Mouse (Mus musculus): Measurements from ENCODE around the gene Gm28044. TPM values are rescaled to one million over a fixed set of nuclear protein-coding genes. Genes with fewer than 3 reads are reported as not detected.
"Not testable (repeated sequence)": the region's sequence is repeated elsewhere in the genome, so short reads cannot be mapped to it uniquely, and the experiment has no call there.

The Gm28044 gene
- polyA plus RNA-seq, 1 experiment from 2014 or later: not detected

DNA sequence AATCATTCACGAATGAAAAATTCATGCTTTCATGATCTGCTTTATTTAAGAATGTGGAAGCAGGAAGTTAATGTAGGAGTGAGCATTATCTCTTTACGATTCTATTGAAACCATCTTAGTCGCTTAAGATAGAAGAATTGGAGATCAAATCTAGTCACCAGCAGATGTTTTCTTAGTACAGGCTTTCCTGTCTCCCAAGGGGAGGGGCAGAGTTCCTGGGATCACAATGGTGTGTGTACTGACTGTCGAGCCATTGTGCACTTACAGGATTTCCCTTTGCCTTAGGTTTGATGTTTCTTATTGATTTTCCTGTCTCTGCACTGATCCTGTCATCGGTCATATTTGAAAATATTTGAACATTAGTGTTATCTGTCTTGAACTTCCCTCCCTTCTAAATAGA is 53.6 kb downstream of the Gm28044 start:
- no peak overlapping the region; the same call in 1 of the 2 replicates for H3K9ac ChIP-seq (ENCODE audit: low read depth, low read length)
- WGBS: 41% methylated on average over 5 of the region's 5 CpGs
- no peaks in the 10 kb centered on the region for H3K36me3 ChIP-seq (ENCODE audit: control insufficient read depth, insufficient read depth, low read length)
- no peak overlapping the region for H3K27ac ChIP-seq (ENCODE audit: low read depth, low read length)
- ATAC-seq (ENCODE audit: low FRiP score) (peak; percentile 77), DNase-seq (ENCODE audit: low spot score) (peak; percentile 29)
- H3K4me2 ChIP-seq (replicated peaks; ENCODE audit: low read depth, low read length): peak overlapping the region; percentile 72
- no peaks in the 10 kb centered on the region for H3K9me3 ChIP-seq (ENCODE audit: control insufficient read depth, low read length)
- H3K4me3 ChIP-seq (ENCODE audit: low read depth, low read length): peak overlapping the region; percentile 47; the same call in 1 of the 2 replicates
- H3K27me3 ChIP-seq (ENCODE audit: control insufficient read depth, insufficient read depth, low read length): no peaks in the 10 kb centered on the region
- no peaks in the 10 kb centered on the region for H3K4me1 ChIP-seq (replicated peaks; ENCODE audit: control insufficient read depth, insufficient read depth, low read length)

- Histone ChIP-seq H3K27ac (ENCODE audit: low read depth, low read length) (no peak within 1 kb of the TSS), H3K27me3 (ENCODE audit: control insufficient read depth, insufficient read depth, low read length) (no peaks in the 10 kb centered on the region), H3K4me3 (ENCODE audit: low read depth, low read length) (peak within 1 kb of the TSS; percentile 47), H3K36me3 (ENCODE audit: control insufficient read depth, insufficient read depth, low read length) (no peaks in the 10 kb centered on the region), H3K9me3 (ENCODE audit: control insufficient read depth, low read length) (no peaks in the 10 kb centered on the region), H3K4me1 (replicated peaks; ENCODE audit: control insufficient read depth, insufficient read depth, low read length) (no peaks in the 10 kb centered on the region), H3K4me2 (replicated peaks; ENCODE audit: low read depth, low read length) (peak within 1 kb of the TSS; percentile 72), H3K9ac (ENCODE audit: low read depth, low read length) (peak within 1 kb of the TSS; percentile 62)
- peak; percentile 100 for ATAC-seq (ENCODE audit: low FRiP score)
- 14% methylated on average over 16 of the region's 16 CpGs for WGBS
- peak; percentile 92 for DNase-seq (ENCODE audit: low spot score)
These were observed 54.3 kb downstream of the Gm28044 start, which contains the start of gene Zfp457 for GRCm38 (mm10) chr13:67305822-67306672. Gene Zfp457, minus strand, starts transcription at chr13:67306485.

GRCm38 (mm10) chr13:67278314-67278713 is 82.0 kb downstream of the Gm28044 start, which contains the start of gene Zfp458:
Gene Zfp458, minus strand, starts transcription at chr13:67278466.
- Histone ChIP-seq H3K9ac (ENCODE audit: low read depth, low read length) (no peak within 1 kb of the TSS), H3K36me3 (ENCODE audit: control insufficient read depth, insufficient read depth, low read length) (no peaks in the 10 kb centered on the region), H3K27ac (ENCODE audit: low read depth, low read length) (no peak within 1 kb of the TSS), H3K4me1 (replicated peaks; ENCODE audit: control insufficient read depth, insufficient read depth, low read length) (no peaks in the 10 kb centered on the region), H3K9me3 (ENCODE audit: control insufficient read depth, low read length) (no peaks in the 10 kb centered on the region), H3K4me3 (ENCODE audit: low read depth, low read length) (no peak within 1 kb of the TSS), H3K27me3 (ENCODE audit: control insufficient read depth, insufficient read depth, low read length) (no peaks in the 10 kb centered on the region), H3K4me2 (replicated peaks; ENCODE audit: low read depth, low read length) (no peak within 1 kb of the TSS)
- no peak for ATAC-seq (ENCODE audit: low FRiP score)
- WGBS: 51% methylated on average over 7 of the region's 7 CpGs
- peak; percentile 3 for DNase-seq (ENCODE audit: low spot score)

DNA sequence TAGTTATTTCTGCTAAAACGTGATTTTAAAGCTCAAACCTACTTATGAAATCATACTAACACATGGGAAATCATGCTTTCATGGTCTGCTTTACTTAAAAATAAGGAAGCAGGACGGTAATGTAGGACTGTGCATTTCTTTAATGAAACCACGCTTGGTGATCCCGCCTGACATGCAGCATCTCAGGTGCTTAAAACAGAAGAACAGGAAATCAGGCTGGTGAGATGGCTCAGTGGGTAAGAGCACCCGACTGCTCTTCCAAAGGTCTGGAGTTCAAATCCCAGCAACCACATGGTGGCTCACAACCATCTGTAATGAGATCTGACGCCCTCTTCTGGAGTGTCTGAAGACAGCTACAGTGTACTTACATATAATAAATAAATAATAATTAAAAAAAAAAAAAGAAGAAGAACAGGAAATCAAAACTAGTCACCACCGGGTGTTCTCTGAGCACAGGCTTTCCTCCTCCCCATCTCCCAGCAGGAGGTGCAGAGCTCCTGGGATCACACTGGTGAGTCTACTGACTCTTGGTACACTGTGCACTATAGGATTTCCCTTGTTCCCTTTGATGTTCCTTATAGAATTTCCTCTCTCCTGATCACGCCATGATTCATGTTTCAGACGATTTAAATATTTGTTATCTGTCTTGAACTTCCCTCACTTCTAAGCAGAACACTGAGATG is 90.8 kb downstream of the Gm28044 start:
- Histone ChIP-seq H3K4me2 (replicated peaks; ENCODE audit: low read depth, low read length) (peak overlapping the region; percentile 54), H3K4me3 (ENCODE audit: low read depth, low read length) (peak overlapping the region; percentile 58), H3K9ac (ENCODE audit: low read depth, low read length) (peak overlapping the region; percentile 57; the same call in 1 of the 2 replicates)
- not testable (repeated sequence) for H3K27me3 ChIP-seq (ENCODE audit: control insufficient read depth, insufficient read depth, low read length); H3K4me1 ChIP-seq (replicated peaks; ENCODE audit: control insufficient read depth, insufficient read depth, low read length); DNase-seq (ENCODE audit: low spot score); H3K9me3 ChIP-seq (ENCODE audit: control insufficient read depth, low read length); H3K27ac ChIP-seq (ENCODE audit: low read depth, low read length); H3K36me3 ChIP-seq (ENCODE audit: control insufficient read depth, insufficient read depth, low read length)
- ATAC-seq (ENCODE audit: low FRiP score): peak; percentile 61
- 49% methylated on average over 8 of the region's 9 CpGs for WGBS

DNA sequence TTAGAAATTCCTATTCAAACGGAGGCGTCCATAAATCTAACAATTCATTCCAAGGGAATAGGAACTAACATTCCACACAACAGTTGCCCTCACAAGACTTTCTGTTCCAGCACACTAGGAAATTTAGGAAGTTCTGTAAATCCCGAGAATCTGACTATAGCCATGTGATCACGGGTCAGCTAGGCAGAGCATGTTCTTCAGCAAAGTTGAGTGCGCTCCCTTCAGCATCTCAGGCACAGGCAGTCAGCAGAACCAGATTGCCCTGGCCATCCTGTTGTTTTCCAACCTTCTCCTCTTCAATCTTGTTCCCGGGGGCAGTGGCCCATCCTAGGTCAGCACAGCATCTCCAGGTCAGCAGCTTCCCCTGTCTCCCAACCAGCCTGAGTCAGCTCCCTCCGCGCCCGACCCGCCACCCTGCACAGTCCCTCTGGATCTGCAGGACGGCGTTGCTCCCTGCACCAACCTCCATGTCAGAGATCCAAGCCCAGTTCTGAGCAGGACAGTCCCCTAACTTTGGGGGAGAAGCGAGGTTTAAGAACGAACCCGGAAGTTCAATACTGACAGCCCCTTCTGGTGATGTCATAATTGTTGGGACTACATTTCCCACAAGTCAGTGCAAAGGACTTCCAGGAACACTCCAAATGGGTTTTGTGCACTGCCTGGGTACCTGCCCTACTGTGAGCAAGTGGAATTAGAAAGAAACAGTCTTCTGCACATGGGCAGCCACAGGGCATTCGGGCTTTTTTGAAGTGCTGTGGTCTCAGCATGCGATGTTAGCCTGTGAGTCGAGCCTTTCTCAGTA is 91.6 kb downstream of the Gm28044 start:
- peak; percentile 81 for DNase-seq (ENCODE audit: low spot score)
- WGBS: 9% methylated on average over 18 of the region's 18 CpGs
- Histone ChIP-seq H3K27ac (ENCODE audit: low read depth, low read length) (no peak overlapping the region), H3K9me3 (ENCODE audit: control insufficient read depth, low read length) (no peaks in the 10 kb centered on the region; the same call in 1 of the 2 replicates), H3K36me3 (ENCODE audit: control insufficient read depth, insufficient read depth, low read length) (no peaks in the 10 kb centered on the region), H3K27me3 (ENCODE audit: control insufficient read depth, insufficient read depth, low read length) (no peaks in the 10 kb centered on the region), H3K9ac (ENCODE audit: low read depth, low read length) (peak overlapping the region; percentile 57), H3K4me1 (replicated peaks; ENCODE audit: control insufficient read depth, insufficient read depth, low read length) (no peaks in the 10 kb centered on the region), H3K4me2 (replicated peaks; ENCODE audit: low read depth, low read length) (peak overlapping the region; percentile 54), H3K4me3 (ENCODE audit: low read depth, low read length) (peak overlapping the region; percentile 58)
- ATAC-seq (ENCODE audit: low FRiP score): peak; percentile 99

Other genes starting within 250 kb of the Gm28044 start
- 0.14 and 0.26 TPM in 2 replicates for gene Rslcan18, start 244.3 kb downstream of the Gm28044 start, polyA plus RNA-seq (2014; fragmentation: Nextera tagmentation; extraction: Ambion mirVana)
- 1.7 and 3.3 TPM in 2 replicates for gene Zfp759, start 238.9 kb downstream of the Gm28044 start, polyA plus RNA-seq (2014; fragmentation: Nextera tagmentation; extraction: Ambion mirVana)
- gene Rsl1, start 187.4 kb downstream of the Gm28044 start, polyA plus RNA-seq (2014; fragmentation: Nextera tagmentation; extraction: Ambion mirVana): 4.5 and 5.4 TPM in 2 replicates
- 0.86 and 1.2 TPM in 2 replicates for gene Zfp455, start 166.0 kb downstream of the Gm28044 start, polyA plus RNA-seq (2014; fragmentation: Nextera tagmentation; extraction: Ambion mirVana)
- 2.9 and 4.0 TPM in 2 replicates for gene Zfp458, start 82.1 kb downstream of the Gm28044 start, polyA plus RNA-seq (2014; fragmentation: Nextera tagmentation; extraction: Ambion mirVana)
- 0.43 and 0.56 TPM in 2 replicates for gene Zfp457, start 54.1 kb downstream of the Gm28044 start, polyA plus RNA-seq (2014; fragmentation: Nextera tagmentation; extraction: Ambion mirVana)
- gene Zfp595, start 28.0 kb downstream of the Gm28044 start, polyA plus RNA-seq (2014; fragmentation: Nextera tagmentation; extraction: Ambion mirVana): 1.6 and 1.7 TPM in 2 replicates
- gene Zfp953, start 69 bp upstream of the Gm28044 start, polyA plus RNA-seq (2014; fragmentation: Nextera tagmentation; extraction: Ambion mirVana): 0.75 and 1.2 TPM in 2 replicates
- gene Gm28041, start 15.2 kb upstream of the Gm28044 start, polyA plus RNA-seq (2014; fragmentation: Nextera tagmentation; extraction: Ambion mirVana): 0.25 TPM in 1 of 2 replicates, not detected in the other
- 1.1 and 1.2 TPM in 2 replicates for gene Zfp456, start 15.3 kb upstream of the Gm28044 start, polyA plus RNA-seq (2014; fragmentation: Nextera tagmentation; extraction: Ambion mirVana)
- 3.2 and 4.3 TPM in 2 replicates for gene Zfp429, start 39.3 kb upstream of the Gm28044 start, polyA plus RNA-seq (2014; fragmentation: Nextera tagmentation; extraction: Ambion mirVana)
- 0.70 and 1.4 TPM in 2 replicates for gene Zfp459, start 60.9 kb upstream of the Gm28044 start, polyA plus RNA-seq (2014; fragmentation: Nextera tagmentation; extraction: Ambion mirVana)
- gene Zfp874a, start 91.1 kb upstream of the Gm28044 start, polyA plus RNA-seq (2014; fragmentation: Nextera tagmentation; extraction: Ambion mirVana): 7.5 TPM in 2 replicates
- gene Zfp874b, start 123.7 kb upstream of the Gm28044 start, polyA plus RNA-seq (2014; fragmentation: Nextera tagmentation; extraction: Ambion mirVana): 1.3 and 1.4 TPM in 2 replicates
- 15.4 and 15.6 TPM in 2 replicates for gene Zfp58, start 140.0 kb upstream of the Gm28044 start, polyA plus RNA-seq (2014; fragmentation: Nextera tagmentation; extraction: Ambion mirVana)
- 0.23 TPM in 1 of 2 replicates, not detected in the other for gene Gm26965, start 165.6 kb upstream of the Gm28044 start, polyA plus RNA-seq (2014; fragmentation: Nextera tagmentation; extraction: Ambion mirVana)
- gene Zfp87, start 165.6 kb upstream of the Gm28044 start, polyA plus RNA-seq (2014; fragmentation: Nextera tagmentation; extraction: Ambion mirVana): 34.9 and 39.7 TPM in 2 replicates
- gene Zfp748, start 193.3 kb upstream of the Gm28044 start, polyA plus RNA-seq (2014; fragmentation: Nextera tagmentation; extraction: Ambion mirVana): 19.5 and 21.8 TPM in 2 replicates
- gene Zfp729b, start 249.2 kb upstream of the Gm28044 start, polyA plus RNA-seq (2014; fragmentation: Nextera tagmentation; extraction: Ambion mirVana): 5.4 and 5.6 TPM in 2 replicates